Mouse (Mus musculus): ENCODE data around the gene Sel1l3. TPM values are rescaled to one million over a fixed set of nuclear protein-coding genes. Genes with fewer than 3 reads are reported as not detected.
A peak's percentile ranks its signal among the peaks of the same experiment; 100 is the strongest.

Gene Sel1l3
- total and polyA plus RNA-seq, 3 experiments = 0.01 TPM; not detected in 2

- no peak for TF ChIP-seq RCOR1 (IDR thresholded peaks at IDR 0.05; ENCODE audit: low read depth, low read length)
- TF ChIP-seq TAL1 (IDR thresholded peaks at IDR 0.05; ENCODE audit: low read length) = no peak
- peak; percentile 12; the same call in 1 of the 2 replicates for TF ChIP-seq ZC3H11A (IDR thresholded peaks at IDR 0.05; ENCODE audit: low read depth, low read length)
- TF ChIP-seq MEF2A (IDR thresholded peaks at IDR 0.05; ENCODE audit: extremely low read depth, insufficient replicate concordance, low read depth, low read length, poor library complexity, severe bottlenecking) = no peak
- TF ChIP-seq E2F4 (IDR thresholded peaks at IDR 0.05; ENCODE audit: borderline replicate concordance, low read depth, low read length) = no peak
- TF ChIP-seq MYB (IDR thresholded peaks at IDR 0.05; ENCODE audit: low read depth, low read length) = no peak
- no peak for TF ChIP-seq MAX (IDR thresholded peaks at IDR 0.05; ENCODE audit: low read length)
- TF ChIP-seq RAD21 (IDR thresholded peaks at IDR 0.05; ENCODE audit: low read depth, low read length) = peak; percentile 33
- no peak for TF ChIP-seq CHD1 (IDR thresholded peaks at IDR 0.05; ENCODE audit: low read depth, low read length)
- TF ChIP-seq CTCF (IDR thresholded peaks at IDR 0.05 in 2 of 3, conservative IDR thresholded peaks at IDR 0.05 in 1 of 3; ENCODE audit: control insufficient read depth in 1 of 3, insufficient read depth in 1 of 3, low read depth in 2 of 3, low read length in 3 of 3, poor library complexity in 1 of 3, severe bottlenecking in 1 of 3) = peak; percentile 14 to 45 (median 40); a peak in 4 of 6 replicates
- no peak for TF ChIP-seq MYC (IDR thresholded peaks at IDR 0.05; ENCODE audit: low read depth, low read length)
- peak; percentile 40 for TF ChIP-seq SMC3 (IDR thresholded peaks at IDR 0.05; ENCODE audit: low read depth, low read length)
- no peak for TF ChIP-seq POLR2AphosphoS5 (IDR thresholded peaks at IDR 0.05; ENCODE audit: borderline replicate concordance, low read depth, low read length)
- TF ChIP-seq KAT2A (conservative IDR thresholded peaks at IDR 0.05; ENCODE audit: low read depth, low read length) = no peak
- no peak for TF ChIP-seq ZKSCAN1 (IDR thresholded peaks at IDR 0.05; ENCODE audit: low read depth, low read length)
- TF ChIP-seq SIN3A (IDR thresholded peaks at IDR 0.05; ENCODE audit: low read length) = no peak
- no peak for TF ChIP-seq ETS1 (IDR thresholded peaks at IDR 0.05; ENCODE audit: low read depth, low read length)
- no peak for TF ChIP-seq GATA1 (IDR thresholded peaks at IDR 0.05; ENCODE audit: low read depth, low read length)
- TF ChIP-seq JUND (IDR thresholded peaks at IDR 0.05; ENCODE audit: low read depth, low read length) = no peak
- TF ChIP-seq NRF1 (IDR thresholded peaks at IDR 0.05; ENCODE audit: insufficient read depth, low read depth, low read length, poor library complexity, severe bottlenecking) = no peak
- TF ChIP-seq ZMIZ1 (IDR thresholded peaks at IDR 0.05; ENCODE audit: low read depth, low read length) = no peak
- no peak for TF ChIP-seq NELFE (IDR thresholded peaks at IDR 0.05; ENCODE audit: low read depth, low read length)
- TF ChIP-seq POLR2A (IDR thresholded peaks at IDR 0.05; ENCODE audit: control insufficient read depth in 1 of 2, insufficient read depth in 1 of 2, low read depth in 1 of 2, low read length in 2 of 2, poor library complexity in 1 of 2) = no peak
- peak; percentile 32 for DNase-seq (ENCODE audit: low read depth, low spot score)
Measured at GRCm38 (mm10) chr5:53112942-53113341, 100.8 kb downstream of the Sel1l3 start.

More at GRCm38 (mm10) chr5:53112942-53113341, 100.8 kb downstream of the Sel1l3 start:
- Histone ChIP-seq H3K4me1 (ENCODE audit: control insufficient read depth in 1 of 2, insufficient read depth in 2 of 2, low read length in 2 of 2) (no peaks in the 10 kb centered on the region), H3K36me3 (ENCODE audit: control insufficient read depth in 1 of 2, insufficient read depth in 2 of 2, low read length in 2 of 2) (no peaks in the 10 kb centered on the region), H3K9me3 (replicated peaks; ENCODE audit: insufficient read depth, low read length) (no peaks in the 10 kb centered on the region), H3K79me2 (ENCODE audit: control insufficient read depth, insufficient read depth, low read length, poor library complexity) (no peaks in the 10 kb centered on the region), H3K4me3 (ENCODE audit: control insufficient read depth in 1 of 2, insufficient read depth in 1 of 2, low read depth in 2 of 2, low read length in 2 of 2) (no peak overlapping the region), H3K27ac (ENCODE audit: control insufficient read depth, low read depth, low read length) (no peak overlapping the region), H3K27me3 (ENCODE audit: control insufficient read depth in 1 of 2, insufficient read depth in 2 of 2, low read length in 2 of 2) (no peaks in the 10 kb centered on the region), H3K9ac (ENCODE audit: control insufficient read depth, low read depth, low read length, poor library complexity, severe bottlenecking) (no peak overlapping the region)

Measured in MEL (cell line).